Mouse (Mus musculus) ES-E14 (cell line): ENCODE measurements around the gene Dnajc30. TPM values are rescaled to one million over a fixed set of nuclear protein-coding genes. Genes with fewer than 3 reads are reported as not detected.
A peak's percentile ranks its signal among the peaks of the same experiment; 100 is the strongest.

ENCODE experiments used
- DNase-seq: peaks from one replicate; pipeline ENCODE4 v3.0.0-alpha.2; 2013; ENCODE audit warnings: low read depth, low spot score
- H3K27ac ChIP-seq: 2 replicates; pipeline ENCODE4 v1.5.1; 2012; ENCODE audit warnings: low read depth, mild to moderate bottlenecking, low read length, moderate library complexity, mixed read lengths; ENCODE audit not compliant: poor library complexity, insufficient read depth, severe bottlenecking
- H3K36me3 ChIP-seq: 2 replicates; pipeline ENCODE4 v1.6.1; 2012; ENCODE audit warnings: mild to moderate bottlenecking, low read length, moderate library complexity, mixed read lengths; ENCODE audit not compliant: control insufficient read depth, poor library complexity, insufficient read depth, severe bottlenecking
- H3K4me1 ChIP-seq, 2 experiments: fragments of 150-350 bp in 1 of 2; sonication (generic) in 1 of 2; 2 replicates each; pipeline ENCODE4 v1.6.1; 2012; ENCODE audit warnings: low read length in 2 of 2, mild to moderate bottlenecking in 1 of 2, mixed read lengths in 1 of 2; ENCODE audit not compliant: control insufficient read depth in 2 of 2, insufficient read depth in 2 of 2, poor library complexity in 1 of 2
- H3K4me3 ChIP-seq, 2 experiments: fragments of 150-350 bp in 1 of 2; sonication (generic) in 1 of 2; 2 replicates each; pipeline ENCODE4 v1.5.1; 2012; ENCODE audit warnings: low read length in 2 of 2, low read depth in 1 of 2, mild to moderate bottlenecking in 1 of 2, mixed read lengths in 1 of 2; ENCODE audit not compliant: insufficient read depth in 1 of 2, poor library complexity in 1 of 2, severe bottlenecking in 1 of 2
- H3K9ac ChIP-seq: 2 replicates; pipeline ENCODE4 v1.6.1; 2012; ENCODE audit warnings: low read depth, mild to moderate bottlenecking, low read length, mixed read lengths; ENCODE audit not compliant: poor library complexity, insufficient read depth, severe bottlenecking
- H3K9me3 ChIP-seq: fragments of 150-350 bp; sonication (generic); 2 replicates; pipeline ENCODE4 v1.6.1; 2012; ENCODE audit warnings: low read depth, mild to moderate bottlenecking, low read length; ENCODE audit not compliant: control insufficient read depth, insufficient read depth
- CHD2 ChIP-seq: IDR thresholded peaks from 2 replicates; pipeline ENCODE4 v1.6.1; 2014; ENCODE audit warnings: mild to moderate bottlenecking, low read depth, low read length, inconsistent platforms
- HCFC1 ChIP-seq: IDR thresholded peaks from 2 replicates; pipeline ENCODE4 v1.6.1; 2012; ENCODE audit warnings: low read length, inconsistent platforms, borderline replicate concordance; ENCODE audit not compliant: insufficient read depth
- MAFK ChIP-seq: IDR thresholded peaks from 2 replicates; pipeline ENCODE4 v1.6.1; 2014; ENCODE audit warnings: mild to moderate bottlenecking, low read depth, low read length, inconsistent platforms; ENCODE audit not compliant: insufficient read depth
- ZC3H11A ChIP-seq: IDR thresholded peaks from 2 replicates; pipeline ENCODE4 v1.6.1; 2012; ENCODE audit warnings: low read depth, mild to moderate bottlenecking, inconsistent platforms, low read length, borderline replicate concordance
- ZNF384 ChIP-seq: IDR thresholded peaks from 2 replicates; pipeline ENCODE4 v1.6.1; 2012; ENCODE audit warnings: low read depth, low read length, inconsistent platforms
- in situ Hi-C, 2 experiments: fragments of 600-800 bp; cut with MboI; formaldehyde crosslinking; loops; one replicate each; pipeline ENCODE4 v1.15.1; 2025; ENCODE audit warnings: low sequenced_read_pairs in 2 of 2, inconsistent platforms in 1 of 2; ENCODE audit not compliant: unreplicated experiment in 2 of 2
- total RNA-seq: library from RNA; depleted of rRNA; stranded (reverse); fragments of 300-350 nt; gene quantifications from 2 replicates; pipeline ENCODE4 v1.2.3, GENCODE M21; 2012

The Dnajc30 gene
- total RNA-seq, 1 experiment: 8.3 TPM

DNA sequence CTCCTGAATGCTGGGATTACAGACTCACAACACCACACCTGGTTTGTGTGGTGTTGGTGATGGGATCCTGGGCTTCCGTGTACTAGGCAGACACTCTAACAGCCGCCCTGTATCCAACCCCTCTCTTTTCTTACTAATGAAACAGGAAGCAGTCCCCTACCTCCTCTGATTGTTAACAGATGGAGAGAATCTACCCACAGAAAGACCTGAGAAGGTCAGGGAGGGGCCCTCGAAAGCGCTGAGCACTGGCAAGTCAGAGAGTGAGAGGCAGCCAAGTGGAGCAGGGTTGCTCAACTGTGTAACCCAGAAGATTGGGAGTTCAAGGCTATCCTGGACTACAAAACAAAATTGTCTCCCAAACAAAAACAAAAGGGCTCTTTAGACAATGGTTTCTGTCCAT, 22.9 kb downstream of the Dnajc30 start:
- no peak overlapping the region for H3K9ac ChIP-seq
- H3K4me1 ChIP-seq: no peaks in the 10 kb centered on the region; a peak in 2 of 4 replicates
- no peak for DNase-seq
- no peaks in the 10 kb centered on the region for H3K9me3 ChIP-seq
- no peak overlapping the region for H3K27ac ChIP-seq
- in situ Hi-C loops: no loop called here
- no peaks in the 10 kb centered on the region for H3K36me3 ChIP-seq
- H3K4me3 ChIP-seq: no peak overlapping the region
- no peak for TF ChIP-seq MAFK
- no peak for TF ChIP-seq ZNF384
- no peak for TF ChIP-seq CHD2
- no peak for TF ChIP-seq HCFC1
- no peak for TF ChIP-seq ZC3H11A

- Histone ChIP-seq H3K9me3 (no peaks in the 10 kb centered on the region), H3K27ac (no peak within 1 kb of the TSS), H3K9ac (peak within 1 kb of the TSS; percentile 59), H3K4me3 (peak within 1 kb of the TSS; percentile 41 to 55), H3K4me1 (peaks cover 0 to 3% of the 10 kb centered on the region in 2 experiments; a peak in 2 of 4 replicates), H3K36me3 (no peaks in the 10 kb centered on the region)
- in situ Hi-C loops: no loop called here
- no peak for DNase-seq
- TF ChIP-seq ZNF384 (no peak), ZC3H11A (no peak), MAFK (no peak), HCFC1 (no peak), CHD2 (no peak)
These were observed 25.7 kb downstream of the Dnajc30 start, which contains the start of gene Mlxipl for GRCm38 (mm10) chr5:135089653-135090052. Mlxipl (plus strand) TSS chr5:135089890.

GRCm38 (mm10) chr5:135100981-135101380, 37.0 kb downstream of the Dnajc30 start:
- Histone ChIP-seq H3K4me3 (no peak overlapping the region), H3K9me3 (no peaks in the 10 kb centered on the region), H3K36me3 (no peaks in the 10 kb centered on the region), H3K27ac (no peak overlapping the region), H3K4me1 (no peaks in the 10 kb centered on the region), H3K9ac (no peak overlapping the region)
- in situ Hi-C loops: no loop called here
- no peak for TF ChIP-seq HCFC1
- no peak for TF ChIP-seq CHD2
- no peak for TF ChIP-seq ZC3H11A
- TF ChIP-seq ZNF384: no peak
- no peak for DNase-seq

GRCm38 (mm10) chr5:135103999-135104660, 40.1 kb downstream of the Dnajc30 start:
- H3K27ac ChIP-seq: no peak overlapping the region
- in situ Hi-C loops: no loop called here

More at GRCm38 (mm10) chr5:135103999-135104660, 40.1 kb downstream of the Dnajc30 start:
- Histone ChIP-seq H3K4me3 (no peak overlapping the region), H3K9me3 (no peaks in the 10 kb centered on the region), H3K9ac (no peak overlapping the region), H3K4me1 (peaks cover 0 to 4% of the 10 kb centered on the region in 2 experiments; a peak in 2 of 4 replicates), H3K36me3 (no peaks in the 10 kb centered on the region)
- DNase-seq: peak; percentile 55
- TF ChIP-seq HCFC1: no peak
- no peak for TF ChIP-seq CHD2
- 0 out of 2 replicates have a peak, but pooled peaks have one; percentile 2 for TF ChIP-seq MAFK
- peak; percentile 34; the same call in 1 of the 2 replicates for TF ChIP-seq ZC3H11A
